Mouse (Mus musculus) cerebellum, adult 2 months (tissue): ENCODE results near the gene Nosip.

ENCODE experiments used
- CTCF ChIP-seq: fragments of 200-500 bp; IDR thresholded peaks from 2 replicates; pipeline ENCODE4 v1.5.1; 2011; ENCODE audit warnings: low read depth, mild to moderate bottlenecking, control low read depth, low read length, moderate library complexity, borderline replicate concordance; ENCODE audit not compliant: insufficient read depth
- POLR2A ChIP-seq: fragments of 200-500 bp; IDR thresholded peaks from 2 replicates; pipeline ENCODE4 v1.6.1; 2011; ENCODE audit warnings: low read length, control low read depth, borderline replicate concordance; ENCODE audit not compliant: insufficient read depth

DNA sequence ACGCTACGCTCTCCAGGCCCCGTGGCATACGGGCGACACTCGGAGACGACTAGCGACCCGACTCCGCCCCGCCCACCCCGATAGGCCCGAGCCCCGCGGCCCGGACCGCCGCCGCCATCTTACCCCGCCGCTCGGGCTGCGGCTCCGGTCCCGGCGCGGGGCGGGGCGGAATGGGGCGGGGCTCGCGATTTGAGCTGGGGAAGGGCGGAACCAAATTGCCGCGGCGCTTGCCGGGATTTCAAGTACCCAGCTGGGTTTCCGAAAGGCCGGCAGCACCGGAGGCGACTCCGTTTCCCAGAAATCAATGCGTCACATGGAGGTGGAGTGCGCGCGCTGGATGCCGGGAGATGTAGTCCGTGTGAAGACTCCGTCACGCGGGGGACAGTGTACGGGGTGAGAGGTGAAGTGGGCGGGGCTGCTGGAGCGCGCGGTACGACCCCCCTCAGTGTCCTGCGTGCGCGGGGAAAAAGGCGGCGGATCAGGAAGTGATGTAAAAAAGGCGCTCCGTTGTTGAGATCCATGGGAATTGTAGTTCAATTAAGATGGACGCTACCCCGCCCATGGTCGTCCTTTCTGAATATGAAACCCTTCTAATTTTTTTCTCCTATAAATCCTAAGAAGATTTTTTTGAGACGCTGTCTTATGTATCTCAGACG is 46.1 kb upstream of the Nosip start, which contains the start of gene Scaf1:
- TF ChIP-seq CTCF = no peak
- no peak for TF ChIP-seq POLR2A
